Mouse (Mus musculus): ENCODE data around the gene Epb41l1.

The Epb41l1 gene

GRCm38 (mm10) chr2:156422631-156423030 lies 1.9 kb downstream of the Epb41l1 start:
- ATAC-seq (ENCODE audit: insufficient number of reproducible peaks, low FRiP score, low TSS enrichment), result no peak

GRCm38 (mm10) chr2:156423672-156424071 lies 3.0 kb downstream of the Epb41l1 start:
- no peak for ATAC-seq (ENCODE audit: insufficient number of reproducible peaks, low FRiP score, low TSS enrichment)

DNA sequence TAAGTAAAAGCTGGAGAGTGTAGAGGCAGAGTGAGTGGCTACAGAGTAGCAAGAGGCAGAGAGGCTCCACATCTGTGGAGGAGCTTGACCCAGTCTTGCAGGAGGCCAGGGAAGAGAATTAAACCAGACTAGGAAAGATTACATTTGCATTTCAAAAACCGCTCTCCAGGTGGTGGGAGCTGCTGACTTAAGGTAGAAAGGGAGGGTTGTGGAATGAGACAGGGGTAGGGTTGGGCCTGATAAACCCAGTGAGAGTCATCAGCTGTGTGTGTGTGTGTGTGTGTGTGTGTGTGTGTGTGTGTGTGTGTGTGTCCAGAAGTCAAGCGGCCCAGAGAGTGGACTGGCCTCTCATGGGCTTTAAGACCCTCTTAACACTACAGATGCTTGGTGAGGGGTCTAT lies 4.9 kb downstream of the Epb41l1 start:
- ATAC-seq (ENCODE audit: insufficient number of reproducible peaks, low FRiP score, low TSS enrichment), result no peak

DNA sequence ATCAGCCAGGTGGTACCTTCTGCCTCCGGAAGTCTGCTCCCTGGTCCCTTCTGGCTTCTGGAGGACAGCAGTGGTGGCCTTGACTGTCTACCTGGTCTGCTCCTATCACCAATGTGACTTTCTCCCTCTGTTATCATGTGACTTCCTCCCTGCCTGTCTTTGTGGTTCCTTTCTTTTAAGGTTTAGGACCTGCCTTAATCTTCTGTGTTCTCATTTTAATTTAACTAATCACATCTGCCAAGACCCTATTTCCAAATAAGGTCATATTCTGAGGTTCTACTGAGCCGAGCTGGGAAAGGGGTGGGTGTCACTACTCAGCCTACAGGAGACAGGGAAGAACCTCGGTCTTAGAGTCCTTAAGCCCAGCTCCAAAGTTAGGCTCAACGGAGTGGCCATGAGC lies 5.4 kb downstream of the Epb41l1 start:
- ATAC-seq (ENCODE audit: insufficient number of reproducible peaks, low FRiP score, low TSS enrichment), result no peak

GRCm38 (mm10) chr2:156429836-156430235 lies 9.1 kb downstream of the Epb41l1 start:
- no peak for ATAC-seq (ENCODE audit: insufficient number of reproducible peaks, low FRiP score, low TSS enrichment)

- ATAC-seq (ENCODE audit: insufficient number of reproducible peaks, low FRiP score, low TSS enrichment), result no peak
Observed at GRCm38 (mm10) chr2:156430326-156430725, 9.6 kb downstream of the Epb41l1 start.

DNA sequence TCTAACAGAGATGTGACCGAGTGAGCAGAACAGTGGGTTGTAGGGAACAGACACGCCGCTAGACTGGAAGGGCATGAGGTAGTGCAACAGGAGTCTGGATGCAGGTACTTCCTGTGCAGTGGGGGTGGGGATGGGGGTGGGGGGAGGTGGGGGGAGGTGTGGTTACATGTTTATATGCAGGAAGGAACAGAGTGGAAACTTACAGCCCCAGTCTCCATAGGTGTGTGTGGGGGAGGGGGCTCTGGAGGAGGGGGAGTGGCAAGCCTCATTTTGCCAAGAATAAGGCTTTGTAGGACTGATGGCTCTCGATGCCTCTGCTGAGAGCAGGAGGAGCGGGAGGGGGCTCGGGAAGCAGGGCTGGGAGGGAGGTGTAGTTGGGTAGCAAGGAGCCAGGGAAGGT lies 10.7 kb downstream of the Epb41l1 start:
- ATAC-seq (ENCODE audit: insufficient number of reproducible peaks, low FRiP score, low TSS enrichment), result no peak

DNA sequence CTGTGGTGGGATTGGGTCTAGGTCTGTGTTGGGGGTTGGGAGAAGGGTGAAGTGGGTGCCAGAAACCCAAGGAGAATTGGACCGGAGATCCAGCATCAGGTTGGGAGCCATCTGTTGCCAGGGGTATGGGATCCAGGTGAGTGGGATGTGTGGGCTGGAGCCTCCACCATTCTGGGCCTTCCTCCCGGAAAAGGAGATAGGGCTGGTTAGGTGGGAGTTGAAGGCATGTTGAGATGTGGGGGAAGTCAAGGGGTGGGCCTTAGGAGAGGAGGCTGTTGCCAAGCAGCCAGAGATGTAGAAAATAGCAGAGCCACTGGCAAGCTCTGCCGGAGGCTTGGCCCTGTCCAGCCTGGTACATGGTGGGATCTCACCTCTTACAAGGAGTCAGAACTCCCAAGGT lies 11.4 kb downstream of the Epb41l1 start:
- no peak for ATAC-seq (ENCODE audit: insufficient number of reproducible peaks, low FRiP score, low TSS enrichment)

DNA sequence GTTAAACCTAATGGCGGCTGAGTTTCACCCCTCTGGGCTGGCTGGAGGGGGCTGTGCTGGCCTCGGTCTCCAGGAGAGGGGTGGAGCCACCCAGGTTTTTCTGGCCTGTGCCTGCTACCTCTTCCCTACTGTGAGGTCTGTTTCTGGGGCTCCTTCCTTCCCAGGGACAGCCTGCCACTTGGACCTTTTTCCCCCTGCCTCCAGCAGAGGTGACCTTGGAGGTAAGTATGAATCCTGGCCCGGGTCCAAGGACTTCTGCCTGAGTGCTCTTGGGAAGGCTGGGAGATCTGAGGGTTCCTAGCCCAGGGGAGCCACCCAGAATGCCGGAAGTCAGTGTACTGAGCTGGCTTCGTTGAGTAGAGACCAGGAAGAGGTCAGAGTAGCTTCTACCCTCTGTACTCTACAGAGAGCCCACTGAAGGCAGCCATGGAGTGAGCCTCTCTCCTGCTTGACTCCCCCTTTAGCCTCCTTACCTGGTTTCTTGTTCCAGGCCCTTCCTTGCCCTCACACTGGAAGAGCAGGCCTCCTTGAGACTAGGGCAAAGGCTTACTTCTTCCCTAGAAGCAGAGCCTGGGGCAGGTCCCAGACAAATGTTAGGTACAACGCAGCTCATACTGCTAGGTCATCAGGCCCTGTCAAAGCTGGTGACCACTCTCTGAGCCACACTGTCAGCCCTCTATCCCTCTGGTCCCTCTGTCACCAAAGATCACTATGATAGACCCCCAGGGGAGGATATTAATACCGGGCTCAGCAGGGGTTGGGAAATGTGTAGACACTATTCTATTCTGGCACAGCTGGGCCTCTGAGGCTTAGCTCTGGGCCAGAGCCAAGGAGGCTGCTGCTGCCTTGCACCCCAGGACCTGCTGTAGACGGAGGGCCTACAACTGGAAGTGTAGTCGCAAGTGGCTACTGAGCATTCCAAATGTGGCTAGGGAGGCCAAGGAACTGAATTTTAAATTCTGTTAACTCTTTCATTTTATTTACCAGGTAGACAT lies 12.5 kb downstream of the Epb41l1 start:
- no peak for ATAC-seq (ENCODE audit: insufficient number of reproducible peaks, low FRiP score, low TSS enrichment)

DNA sequence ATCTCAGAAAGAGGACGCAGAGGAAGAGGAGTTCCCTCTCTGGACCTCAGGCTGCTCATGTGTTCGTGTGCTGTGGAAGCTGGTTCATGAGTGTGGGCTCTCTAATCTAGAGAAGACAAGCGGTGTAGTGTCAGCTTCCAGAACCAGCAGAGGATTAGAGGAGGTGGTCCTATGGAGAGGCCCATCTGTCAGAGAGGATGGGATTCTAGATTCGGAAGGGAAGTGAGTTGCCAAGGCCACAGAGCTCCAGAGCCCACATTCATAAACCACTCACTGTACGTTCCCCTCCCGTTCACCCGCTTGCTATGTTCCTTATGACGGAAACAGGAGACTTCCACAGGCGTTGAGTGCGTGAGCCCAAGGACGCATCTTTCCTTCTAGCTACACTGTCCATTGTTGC lies 16.9 kb downstream of the Epb41l1 start:
- no peak for ATAC-seq (ENCODE audit: insufficient number of reproducible peaks, low FRiP score, low TSS enrichment)

DNA sequence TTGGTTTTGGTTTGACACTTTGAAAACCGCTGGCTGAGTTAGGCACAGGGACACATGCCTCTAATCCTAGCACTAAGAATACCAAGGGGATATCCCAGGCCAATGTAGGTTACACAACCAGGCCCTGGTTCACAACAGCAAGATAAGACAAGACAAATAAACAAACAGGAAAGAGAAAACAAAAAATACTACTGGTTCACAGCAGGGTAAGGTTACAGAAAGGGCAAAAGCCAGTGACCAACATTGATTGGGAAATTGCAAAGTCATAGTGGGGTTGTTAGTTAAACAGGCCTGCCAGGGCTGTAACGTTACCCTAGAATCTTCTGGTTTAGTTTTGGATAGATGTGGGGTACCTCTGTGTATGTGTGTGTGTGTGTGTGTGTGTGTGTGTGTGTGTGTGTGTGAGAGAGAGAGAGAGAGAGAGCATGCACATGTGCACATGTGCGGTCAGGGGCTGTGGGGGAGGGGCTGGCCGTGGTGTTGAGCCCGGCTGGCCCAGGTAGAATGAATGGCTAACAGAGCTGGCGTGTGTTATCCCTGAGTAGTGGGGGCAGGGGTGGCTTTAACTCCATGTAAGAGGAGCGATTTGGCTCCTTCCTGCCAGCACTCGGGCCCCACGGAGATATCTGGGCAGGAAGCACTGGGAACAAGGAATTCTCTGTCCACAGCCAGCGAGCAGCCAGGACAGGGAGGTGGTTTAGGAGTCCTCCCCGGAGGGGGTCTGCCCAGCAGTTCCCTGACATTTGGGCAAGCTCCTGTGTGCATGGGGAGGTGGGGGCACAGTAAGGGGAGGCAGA lies 19.2 kb downstream of the Epb41l1 start:
- ATAC-seq (ENCODE audit: insufficient number of reproducible peaks, low FRiP score, low TSS enrichment), result no peak

- ATAC-seq (ENCODE audit: insufficient number of reproducible peaks, low FRiP score, low TSS enrichment), result no peak
Observed at GRCm38 (mm10) chr2:156441909-156442308, 21.2 kb downstream of the Epb41l1 start.

GRCm38 (mm10) chr2:156443323-156443722 lies 22.6 kb downstream of the Epb41l1 start:
- no peak for ATAC-seq (ENCODE audit: insufficient number of reproducible peaks, low FRiP score, low TSS enrichment)

DNA sequence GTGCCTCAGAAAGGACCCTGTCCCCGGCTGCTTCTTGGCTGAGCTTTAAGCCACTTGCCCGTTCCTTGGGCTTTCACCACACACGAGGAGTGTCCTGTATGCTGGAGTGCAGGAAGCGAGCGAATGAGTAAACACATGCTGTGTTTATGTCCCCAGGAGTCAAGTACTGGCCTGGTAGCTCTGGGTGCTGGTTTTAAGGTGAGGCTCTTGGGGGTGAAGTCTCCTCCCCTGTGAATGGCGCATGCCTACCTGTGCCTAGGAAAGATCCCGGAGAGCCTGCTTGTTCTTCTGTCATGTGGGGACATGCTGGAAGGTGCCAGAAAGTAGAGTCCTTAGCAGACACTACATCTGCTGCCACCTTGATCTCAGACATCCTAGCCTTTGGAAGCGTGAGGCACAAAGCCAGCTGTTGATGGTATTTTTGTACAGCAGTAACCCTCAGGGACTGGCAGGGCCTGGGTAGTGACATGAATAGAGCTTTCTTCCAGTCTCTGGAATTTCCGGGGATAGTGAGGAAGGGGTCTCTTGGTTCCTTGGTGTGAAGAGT lies 25.9 kb downstream of the Epb41l1 start:
- ATAC-seq (ENCODE audit: insufficient number of reproducible peaks, low FRiP score, low TSS enrichment), result no peak

DNA sequence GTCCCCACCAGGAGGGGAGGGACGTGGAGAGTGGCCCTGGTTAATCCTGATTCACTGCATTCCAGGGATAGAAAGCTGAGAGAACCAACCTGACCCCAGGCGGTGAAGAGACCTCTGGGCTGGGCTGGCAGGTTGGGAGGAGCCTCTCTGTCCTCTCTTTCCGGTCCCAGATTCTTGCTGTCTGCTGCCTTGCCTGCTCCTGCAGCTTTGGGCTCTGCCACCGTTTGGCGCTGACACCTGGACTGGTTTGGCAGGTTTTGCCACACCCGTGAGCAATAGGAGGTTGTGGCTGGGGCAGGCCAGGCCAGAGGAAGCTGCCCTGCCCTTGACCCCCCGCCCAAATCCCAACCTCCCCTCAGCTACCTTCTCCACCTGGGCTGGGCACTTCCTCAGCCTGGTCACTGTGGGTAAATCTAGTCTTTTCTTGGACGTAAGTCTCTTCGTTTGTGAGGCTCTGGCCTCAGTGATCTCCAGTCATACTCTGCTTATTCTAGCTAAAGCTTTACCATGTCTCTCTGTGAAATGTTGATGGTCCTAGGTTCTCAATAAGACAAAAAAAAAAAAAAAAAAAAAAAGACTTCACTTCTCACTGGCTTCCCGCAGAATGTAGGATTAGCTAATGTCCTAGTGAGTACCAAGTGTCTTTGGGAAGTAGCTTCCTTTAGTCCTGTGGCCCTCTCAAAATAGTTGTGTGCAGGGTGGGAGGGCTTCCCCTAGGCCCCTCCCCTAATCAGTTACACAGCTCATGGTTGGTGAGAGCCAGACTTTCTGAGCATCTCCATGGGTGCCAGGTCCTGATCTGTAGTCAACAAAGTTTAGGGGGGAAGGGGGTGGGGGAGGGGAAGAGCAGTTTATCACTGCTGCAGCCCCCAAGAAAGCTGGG lies 26.9 kb downstream of the Epb41l1 start:
- no peak for ATAC-seq (ENCODE audit: insufficient number of reproducible peaks, low FRiP score, low TSS enrichment)

DNA sequence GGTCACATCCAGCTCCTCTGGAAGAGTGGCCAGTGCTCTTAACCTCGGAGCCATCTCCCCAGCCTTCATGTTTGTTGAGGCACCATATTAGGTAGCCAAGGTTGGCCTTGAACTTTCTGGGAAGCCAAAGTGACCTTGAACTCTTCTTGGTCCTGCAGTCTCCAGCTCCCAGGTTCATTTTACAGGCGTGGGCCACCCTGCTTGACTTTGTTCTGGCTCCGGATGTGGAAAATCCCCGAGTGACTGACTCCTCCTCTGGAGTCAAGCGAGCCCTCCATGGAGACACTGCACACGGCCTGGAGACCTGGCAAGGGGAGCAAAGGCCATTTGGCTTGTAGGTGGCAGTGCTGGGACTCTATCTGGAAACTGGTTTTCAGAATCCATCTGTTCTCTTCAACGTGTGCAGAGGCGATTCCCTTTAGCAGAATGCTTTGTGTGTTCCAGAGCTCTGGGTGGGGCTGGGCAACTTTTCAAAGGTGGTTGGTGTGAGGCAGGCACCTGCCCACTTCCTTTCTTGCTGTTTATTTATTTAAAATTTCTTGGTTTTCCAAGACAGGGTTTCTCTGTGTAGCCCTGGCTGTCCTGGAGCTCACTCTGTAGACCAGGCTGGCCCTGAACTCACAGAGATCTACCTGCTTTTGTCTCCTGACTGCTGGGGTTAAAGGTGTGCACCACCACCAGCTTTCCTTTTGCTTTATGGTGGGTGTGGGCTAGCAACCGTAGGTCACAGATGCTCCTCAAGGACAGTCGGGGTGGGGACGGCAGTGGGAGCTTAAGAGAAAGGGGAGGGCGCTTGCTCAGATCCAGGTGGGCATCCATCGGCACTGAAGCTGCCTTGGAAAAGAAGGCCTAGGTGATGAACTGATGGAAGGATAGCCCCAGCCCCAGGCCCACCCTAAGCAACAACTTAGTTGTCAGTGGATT lies 30.8 kb downstream of the Epb41l1 start:
- no peak for ATAC-seq (ENCODE audit: insufficient number of reproducible peaks, low FRiP score, low TSS enrichment)

- no peak for ATAC-seq (ENCODE audit: insufficient number of reproducible peaks, low FRiP score, low TSS enrichment)
Observed at GRCm38 (mm10) chr2:156452149-156452536, 31.4 kb downstream of the Epb41l1 start.

GRCm38 (mm10) chr2:156453822-156454221 lies 33.1 kb downstream of the Epb41l1 start:
- ATAC-seq (ENCODE audit: insufficient number of reproducible peaks, low FRiP score, low TSS enrichment), result no peak

DNA sequence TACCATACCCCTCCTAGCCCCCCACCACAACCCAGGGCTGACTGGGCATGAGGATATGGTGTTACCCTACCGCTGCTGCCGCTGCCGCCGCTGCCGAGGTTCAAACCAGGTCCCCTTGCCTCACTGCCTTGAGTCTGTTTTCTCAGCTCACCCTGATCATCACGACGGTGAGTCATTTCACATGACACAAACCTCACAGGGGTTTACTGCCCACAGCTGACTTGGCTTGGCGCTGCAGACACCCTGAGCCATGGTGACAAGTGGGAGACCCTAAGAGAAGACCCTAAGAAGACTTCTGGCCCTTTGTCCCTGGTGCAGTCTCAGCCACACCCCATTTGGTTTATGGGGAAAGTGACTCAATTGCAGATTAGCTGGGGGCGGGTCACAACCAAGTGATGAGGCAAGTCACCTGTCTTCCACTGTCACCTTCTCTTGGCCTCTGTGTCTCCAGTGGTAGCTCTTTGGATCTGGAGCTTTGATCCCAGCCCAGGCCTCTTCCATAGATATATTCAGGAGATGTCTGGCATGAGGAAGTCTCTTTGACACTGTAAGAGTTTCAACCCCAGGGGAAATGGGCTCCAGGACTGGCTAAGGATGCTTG lies 34.9 kb downstream of the Epb41l1 start:
- ATAC-seq (ENCODE audit: insufficient number of reproducible peaks, low FRiP score, low TSS enrichment), result no peak
